Mouse (Mus musculus): ENCODE results near the gene Pcp4. TPM values are rescaled to one million over a fixed set of nuclear protein-coding genes. Genes with fewer than 3 reads are reported as not detected.

Pcp4 gene
- polyA plus RNA-seq, 1 experiment from 2014 or later = 177 TPM

Other genes with a start within 250 kb of the Pcp4 start
- 1.5 and 1.6 TPM in 2 replicates for gene B3galt5, start 231.8 kb upstream of the Pcp4 start, polyA plus RNA-seq (2015; fragmentation: Nextera tagmentation; extraction: Ambion mirVana)
- gene Itgb2l, start 24.0 kb upstream of the Pcp4 start, polyA plus RNA-seq (2015; fragmentation: Nextera tagmentation; extraction: Ambion mirVana) = 0.12 TPM in 1 of 2 replicates, not detected in the other

Data from midbrain, embryonic 13.5 days (tissue).